Mouse (Mus musculus): ENCODE results near the gene Rab11fip5. TPM values are rescaled to one million over a fixed set of nuclear protein-coding genes. Genes with fewer than 3 reads are reported as not detected.
A peak's percentile ranks its signal among the peaks of the same experiment; 100 is the strongest.

Rab11fip5 gene
- total and polyA plus RNA-seq, 2 experiments from 2014 or later, result 26.7 to 66.5 TPM

- no peaks in the 10 kb centered on the region for H3K9me3 ChIP-seq (ENCODE audit: low read length)
- peaks cover 16% of the 10 kb centered on the region for H3K4me1 ChIP-seq (ENCODE audit: insufficient read depth, low read length)
- WGBS, result 49% methylated on average over 10 of the region's 10 CpGs
- no peak overlapping the region for H3K9ac ChIP-seq (replicated peaks; ENCODE audit: low read length)
- no peak overlapping the region for H3K4me2 ChIP-seq (ENCODE audit: low read depth, low read length)
- peak; percentile 38; the same call in 1 of the 2 replicates for ATAC-seq
- TF ChIP-seq CTCF (IDR thresholded peaks at IDR 0.05; ENCODE audit: low read depth), result no peak
- H3K36me3 ChIP-seq (ENCODE audit: insufficient read depth, low read length), result no peaks in the 10 kb centered on the region
- DNase-seq (ENCODE audit: low spot score), result no peak
- no peak overlapping the region for H3K4me3 ChIP-seq (ENCODE audit: low read length)
- H3K27me3 ChIP-seq (ENCODE audit: insufficient read depth, low read length), result no peaks in the 10 kb centered on the region
- no peak overlapping the region; the same call in 1 of the 2 replicates for H3K27ac ChIP-seq
Measured at GRCm38 (mm10) chr6:85293255-85294003, 81.0 kb downstream of the Rab11fip5 start.

GRCm38 (mm10) chr6:85290869-85291824 is 83.3 kb downstream of the Rab11fip5 start:
- 93% methylated on average over 16 of the region's 16 CpGs for WGBS
- ATAC-seq (no peak), DNase-seq (ENCODE audit: low spot score) (no peak)
- TF ChIP-seq CTCF (IDR thresholded peaks at IDR 0.05; ENCODE audit: low read depth), result peak; percentile 40
- no peak overlapping the region for H3K4me3 ChIP-seq (ENCODE audit: low read length)
- H3K9ac ChIP-seq (replicated peaks; ENCODE audit: low read length), result no peak overlapping the region
- no peak overlapping the region for H3K4me2 ChIP-seq (ENCODE audit: low read depth, low read length)
- no peaks in the 10 kb centered on the region for H3K9me3 ChIP-seq (ENCODE audit: low read length)
- H3K4me1 ChIP-seq (ENCODE audit: insufficient read depth, low read length), result peaks cover 16% of the 10 kb centered on the region
- no peaks in the 10 kb centered on the region for H3K27me3 ChIP-seq (ENCODE audit: insufficient read depth, low read length)
- H3K36me3 ChIP-seq (ENCODE audit: insufficient read depth, low read length), result no peaks in the 10 kb centered on the region
- H3K27ac ChIP-seq, result no peak overlapping the region

GRCm38 (mm10) chr6:85288193-85288857 is 86.1 kb downstream of the Rab11fip5 start:
- no peak for ATAC-seq
- H3K9ac ChIP-seq (replicated peaks; ENCODE audit: low read length), result no peak overlapping the region
- H3K4me2 ChIP-seq (ENCODE audit: low read depth, low read length), result no peak overlapping the region
- H3K27ac ChIP-seq, result no peak overlapping the region
- no peaks in the 10 kb centered on the region for H3K36me3 ChIP-seq (ENCODE audit: insufficient read depth, low read length)
- no peak for DNase-seq (ENCODE audit: low spot score)
- WGBS, result 93% methylated on average over 4 of the region's 4 CpGs
- H3K4me1 ChIP-seq (ENCODE audit: insufficient read depth, low read length), result peaks cover 1% of the 10 kb centered on the region; the same call in 1 of the 2 replicates
- no peaks in the 10 kb centered on the region for H3K27me3 ChIP-seq (ENCODE audit: insufficient read depth, low read length)
- H3K4me3 ChIP-seq (ENCODE audit: low read length), result no peak overlapping the region
- no peak for TF ChIP-seq CTCF (IDR thresholded peaks at IDR 0.05; ENCODE audit: low read depth)
- no peaks in the 10 kb centered on the region for H3K9me3 ChIP-seq (ENCODE audit: low read length)

GRCm38 (mm10) chr6:85286283-85287047 is 88.0 kb downstream of the Rab11fip5 start:
- Histone ChIP-seq H3K4me1 (ENCODE audit: insufficient read depth, low read length) (no peaks in the 10 kb centered on the region), H3K27me3 (ENCODE audit: insufficient read depth, low read length) (no peaks in the 10 kb centered on the region), H3K9ac (replicated peaks; ENCODE audit: low read length) (no peak overlapping the region), H3K27ac (no peak overlapping the region), H3K4me3 (ENCODE audit: low read length) (no peak overlapping the region), H3K36me3 (ENCODE audit: insufficient read depth, low read length) (no peaks in the 10 kb centered on the region), H3K4me2 (ENCODE audit: low read depth, low read length) (no peak overlapping the region), H3K9me3 (ENCODE audit: low read length) (no peaks in the 10 kb centered on the region)
- no peak for ATAC-seq
- WGBS, result 82% methylated on average over 13 of the region's 13 CpGs
- TF ChIP-seq CTCF (IDR thresholded peaks at IDR 0.05; ENCODE audit: low read depth), result no peak
- DNase-seq (ENCODE audit: low spot score), result no peak

Small RNA genes lying within 50 kb of the gene (microRNA-seq; reads per million reads assigned to microRNA genes)
- 0 reads per million in 2 experiments for gene Mir705

Other genes with a start within 250 kb of the Rab11fip5 start
- gene Spr, start 236.9 kb downstream of the Rab11fip5 start, total RNA-seq (2014; rRNA removed), result 44.3 and 45.0 TPM in 2 replicates
- gene Spr, start 236.9 kb downstream of the Rab11fip5 start, polyA plus RNA-seq (2015; fragmentation: Nextera tagmentation; extraction: Ambion mirVana), result 36.1 TPM in 2 replicates
- gene Emx1, start 187.2 kb downstream of the Rab11fip5 start, total RNA-seq (2014; rRNA removed), result 0.52 and 0.61 TPM in 2 replicates
- 0.11 TPM in 1 of 2 replicates, not detected in the other for gene Emx1, start 187.2 kb downstream of the Rab11fip5 start, polyA plus RNA-seq (2015; fragmentation: Nextera tagmentation; extraction: Ambion mirVana)
- 144 and 151 TPM in 2 replicates for gene Sfxn5, start 41.2 kb downstream of the Rab11fip5 start, total RNA-seq (2014; rRNA removed)
- gene Sfxn5, start 41.2 kb downstream of the Rab11fip5 start, polyA plus RNA-seq (2015; fragmentation: Nextera tagmentation; extraction: Ambion mirVana), result 108 and 115 TPM in 2 replicates
- gene Noto, start 49.3 kb upstream of the Rab11fip5 start, total RNA-seq (2014; rRNA removed), result not detected in 2 replicates
- not detected in 2 replicates for gene Noto, start 49.3 kb upstream of the Rab11fip5 start, polyA plus RNA-seq (2015; fragmentation: Nextera tagmentation; extraction: Ambion mirVana)
- 68.0 and 69.1 TPM in 2 replicates for gene Smyd5, start 57.4 kb upstream of the Rab11fip5 start, total RNA-seq (2014; rRNA removed)
- gene Smyd5, start 57.4 kb upstream of the Rab11fip5 start, polyA plus RNA-seq (2015; fragmentation: Nextera tagmentation; extraction: Ambion mirVana), result 57.2 and 59.7 TPM in 2 replicates
- gene Cct7, start 76.9 kb upstream of the Rab11fip5 start, total RNA-seq (2014; rRNA removed), result 169 and 174 TPM in 2 replicates
- 463 and 487 TPM in 2 replicates for gene Cct7, start 76.9 kb upstream of the Rab11fip5 start, polyA plus RNA-seq (2015; fragmentation: Nextera tagmentation; extraction: Ambion mirVana)
- 21.1 and 24.7 TPM in 2 replicates for gene Pradc1, start 77.3 kb upstream of the Rab11fip5 start, total RNA-seq (2014; rRNA removed)
- 31.5 and 35.2 TPM in 2 replicates for gene Pradc1, start 77.3 kb upstream of the Rab11fip5 start, polyA plus RNA-seq (2015; fragmentation: Nextera tagmentation; extraction: Ambion mirVana)
- 60.1 and 62.4 TPM in 2 replicates for gene Fbxo41, start 128.4 kb upstream of the Rab11fip5 start, total RNA-seq (2014; rRNA removed)
- gene Fbxo41, start 128.4 kb upstream of the Rab11fip5 start, polyA plus RNA-seq (2015; fragmentation: Nextera tagmentation; extraction: Ambion mirVana), result 10.5 TPM in 2 replicates
- 0.37 TPM in 1 of 2 replicates, not detected in the other for gene Egr4, start 139.0 kb upstream of the Rab11fip5 start, total RNA-seq (2014; rRNA removed)
- gene Egr4, start 139.0 kb upstream of the Rab11fip5 start, polyA plus RNA-seq (2015; fragmentation: Nextera tagmentation; extraction: Ambion mirVana), result 0.10 and 0.30 TPM in 2 replicates
- gene Alms1, start 212.9 kb upstream of the Rab11fip5 start, total RNA-seq (2014; rRNA removed), result 12.8 and 15.5 TPM in 2 replicates
- gene Alms1, start 212.9 kb upstream of the Rab11fip5 start, polyA plus RNA-seq (2015; fragmentation: Nextera tagmentation; extraction: Ambion mirVana), result 2.5 and 3.0 TPM in 2 replicates

Measured in hindbrain, postnatal 0 days (tissue).